Mouse (Mus musculus): ENCODE data around the gene Colgalt2.

- TF ChIP-seq CTCF (IDR thresholded peaks at IDR 0.05; ENCODE audit: extremely low read depth, insufficient read length, insufficient replicate concordance, low read depth, low read length), result no peak
- TF ChIP-seq POLR2A (IDR thresholded peaks at IDR 0.05; ENCODE audit: low read depth, low read length), result no peak
These were observed 1.2 kb downstream of the Colgalt2 start for GRCm38 (mm10) chr1:152400556-152401540.

Data from small intestine, adult 2 months (tissue).